Mouse (Mus musculus): ENCODE data around the gene Fam166b.

DNA sequence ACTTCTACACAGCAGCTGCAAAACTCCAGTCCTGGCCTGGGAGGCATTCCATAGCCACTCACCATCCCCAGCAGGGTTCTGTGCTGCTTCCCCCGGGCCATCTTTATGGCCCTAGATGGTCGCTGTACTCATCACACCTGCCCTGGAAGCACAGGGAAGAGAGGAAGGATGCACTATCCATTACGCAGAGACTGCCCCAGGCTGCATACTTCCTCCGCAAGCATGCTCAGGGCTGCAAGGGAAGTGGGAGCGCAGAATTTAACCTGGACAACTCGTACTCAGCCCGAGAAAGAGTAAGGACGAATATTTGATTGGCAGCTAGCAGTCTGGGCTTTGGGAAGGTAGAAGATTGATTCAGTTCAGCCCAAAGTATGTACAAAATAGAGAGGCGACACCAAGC is 33.1 kb downstream of the Fam166b start:
- TF ChIP-seq CHD2 (IDR thresholded peaks at IDR 0.05; ENCODE audit: low read depth, low read length) (no peak), ZNF384 (IDR thresholded peaks at IDR 0.05; ENCODE audit: low read depth, low read length) (no peak)
